Mouse (Mus musculus) spleen, postnatal 14 days (tissue): ENCODE results near the gene Frmd4b.

Experiments used
- DNase-seq, 2 experiments: peaks; one replicate each; pipeline ENCODE4 v3.0.0; 2021 to 2022; ENCODE audit warnings: low spot score in 2 of 2

Frmd4b gene

DNA sequence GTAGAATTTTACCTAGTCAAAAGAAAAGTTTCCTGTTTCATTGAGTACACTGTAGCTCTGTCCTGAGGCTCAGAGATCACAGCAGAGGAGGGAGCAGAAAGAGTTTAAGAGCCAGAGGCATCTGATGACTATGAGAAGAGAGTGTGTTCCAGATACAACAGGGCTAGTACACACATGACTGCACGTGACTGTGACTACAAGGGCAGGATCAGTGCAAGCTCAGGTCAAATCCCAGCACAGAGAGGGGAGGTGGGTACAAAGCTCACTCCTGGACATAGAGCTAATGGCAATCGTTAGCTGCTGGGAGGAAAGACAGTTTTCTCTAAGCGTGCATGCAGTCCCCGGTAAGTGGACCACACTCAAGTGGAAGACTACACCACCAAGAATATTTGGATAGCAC is 37.6 kb downstream of the Frmd4b start:
- DNase-seq: no peak

DNA sequence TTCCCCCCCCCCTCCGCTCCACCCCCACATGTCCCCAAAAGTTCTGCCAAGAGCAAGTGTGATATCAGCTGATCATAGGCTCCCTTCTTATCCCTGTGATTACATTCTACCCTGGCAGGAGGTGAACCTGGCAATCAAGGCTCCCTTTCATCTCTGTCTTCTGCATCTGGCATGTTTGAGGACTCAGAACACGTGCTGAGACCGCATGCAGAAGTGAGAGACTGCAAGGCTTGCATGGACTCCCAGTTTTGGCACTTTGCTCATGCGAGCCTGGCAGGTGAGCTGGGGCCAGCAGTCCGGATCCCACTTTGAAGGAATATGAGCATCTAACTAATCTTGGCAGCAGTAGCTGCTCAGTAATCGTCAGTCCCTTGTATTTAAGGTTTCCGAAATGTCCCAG is 39.1 kb downstream of the Frmd4b start:
- DNase-seq: no peak

DNA sequence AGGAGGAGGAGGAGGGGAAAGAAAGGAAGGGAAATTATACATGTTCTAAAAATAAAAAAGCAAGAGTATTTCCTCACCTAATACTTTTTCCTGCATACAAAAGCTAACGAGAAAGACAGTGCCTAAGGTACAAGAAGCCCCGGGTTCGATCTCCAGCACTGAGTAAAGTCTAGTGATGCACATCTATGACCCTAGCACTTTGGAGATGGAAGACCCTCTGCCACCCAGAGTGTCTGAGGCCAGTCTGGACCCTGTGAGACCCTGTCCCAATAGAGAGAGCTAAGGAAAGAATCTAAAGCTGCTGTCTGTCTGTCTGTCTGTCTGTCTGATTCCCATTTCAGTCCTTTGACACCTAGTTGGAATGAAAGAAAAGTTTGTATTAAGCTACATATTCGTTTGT is 40.0 kb downstream of the Frmd4b start:
- DNase-seq: no peak

DNA sequence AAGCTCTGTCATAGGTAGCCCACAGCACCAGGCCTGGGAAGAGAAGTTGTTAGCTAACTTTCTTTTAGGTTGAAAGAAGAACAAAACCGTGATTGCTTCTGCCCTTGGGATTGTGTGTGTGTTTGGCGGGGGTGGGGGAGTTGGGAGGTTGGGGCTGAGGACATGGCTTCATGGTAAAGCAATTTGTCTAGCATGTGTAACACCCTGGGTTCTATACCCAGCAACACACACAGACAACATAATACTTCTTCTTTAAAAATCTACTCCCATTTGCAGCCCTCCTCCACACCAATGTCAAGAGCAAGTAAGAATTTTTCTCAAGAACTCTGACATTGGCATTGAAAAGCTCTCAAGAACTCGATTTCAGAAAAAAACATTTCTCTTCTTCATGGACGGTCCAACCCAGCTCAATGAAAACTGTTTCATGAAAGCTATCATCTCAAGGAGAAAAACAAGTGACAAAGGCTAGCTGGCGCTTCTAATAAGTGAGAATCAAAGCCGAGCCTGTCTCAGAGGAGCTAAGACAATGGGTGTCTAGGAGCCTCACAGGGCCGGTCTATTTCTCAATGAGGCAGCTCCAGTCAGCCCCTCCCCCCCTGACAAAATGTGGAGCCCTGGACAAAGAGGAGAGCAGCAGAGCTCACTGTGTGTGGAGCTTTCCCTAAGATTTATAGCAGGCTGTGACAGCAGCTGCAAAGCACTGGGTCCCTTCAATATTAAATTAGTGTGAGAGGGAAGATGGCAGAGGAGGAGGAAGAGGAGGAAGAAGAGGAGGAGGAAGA is 40.6 kb downstream of the Frmd4b start:
- no peak for DNase-seq

DNA sequence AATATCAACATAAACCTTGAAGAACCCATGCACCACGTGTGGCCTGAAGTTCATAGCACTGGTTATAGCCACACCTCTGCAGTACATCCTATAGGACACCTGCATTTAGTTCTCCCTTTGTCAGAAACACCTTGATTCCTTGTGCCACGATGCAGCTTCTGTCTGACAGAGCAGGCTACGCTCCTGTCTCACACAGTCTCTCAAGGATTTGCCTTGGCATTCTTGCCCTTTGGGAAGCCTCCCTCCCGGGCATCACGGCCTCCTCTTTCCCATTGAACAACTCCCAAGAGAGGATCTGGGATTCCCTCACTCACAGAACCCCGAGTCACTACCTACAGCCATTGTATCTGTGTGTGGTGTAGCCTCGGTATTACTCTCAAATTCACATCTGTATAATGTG is 41.2 kb downstream of the Frmd4b start:
- DNase-seq: no peak

DNA sequence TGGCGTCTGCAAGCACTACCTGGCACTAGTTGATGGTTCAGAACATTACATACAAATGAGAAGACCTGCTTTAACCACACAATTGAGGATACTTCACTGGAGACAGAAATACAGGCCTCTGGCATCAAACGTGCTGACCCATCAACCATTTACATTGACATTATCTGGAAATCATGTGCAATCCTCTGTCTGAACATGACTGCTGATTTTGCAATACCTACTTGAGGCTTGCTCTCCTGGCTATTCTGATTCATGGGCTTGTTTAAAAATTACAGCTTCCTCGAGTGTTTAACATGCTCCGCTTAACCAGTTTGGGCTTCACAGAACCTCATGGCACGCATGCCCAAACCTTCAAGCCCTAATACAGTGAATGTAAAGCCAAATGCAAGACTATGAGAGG is 42.4 kb downstream of the Frmd4b start:
- no peak for DNase-seq

DNA sequence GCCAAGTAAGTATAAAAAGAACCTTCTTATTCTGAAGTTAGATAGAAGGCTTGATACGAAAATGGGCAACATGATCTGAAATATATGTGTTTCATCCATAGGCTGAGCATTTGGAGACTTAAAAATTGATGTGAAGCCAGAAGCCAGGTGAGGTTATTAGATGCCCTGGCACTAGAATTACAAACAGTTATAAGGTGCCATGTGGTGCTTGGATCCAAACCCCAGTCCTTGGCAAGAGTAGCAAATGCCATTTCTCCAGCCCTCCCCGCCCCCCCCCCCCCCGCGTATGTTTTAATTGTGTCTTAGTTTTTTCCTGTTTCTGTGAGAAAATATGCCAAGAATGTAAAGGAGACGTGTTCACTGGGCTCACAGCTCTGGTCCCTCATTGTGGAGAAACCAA is 45.1 kb downstream of the Frmd4b start:
- DNase-seq: no peak

DNA sequence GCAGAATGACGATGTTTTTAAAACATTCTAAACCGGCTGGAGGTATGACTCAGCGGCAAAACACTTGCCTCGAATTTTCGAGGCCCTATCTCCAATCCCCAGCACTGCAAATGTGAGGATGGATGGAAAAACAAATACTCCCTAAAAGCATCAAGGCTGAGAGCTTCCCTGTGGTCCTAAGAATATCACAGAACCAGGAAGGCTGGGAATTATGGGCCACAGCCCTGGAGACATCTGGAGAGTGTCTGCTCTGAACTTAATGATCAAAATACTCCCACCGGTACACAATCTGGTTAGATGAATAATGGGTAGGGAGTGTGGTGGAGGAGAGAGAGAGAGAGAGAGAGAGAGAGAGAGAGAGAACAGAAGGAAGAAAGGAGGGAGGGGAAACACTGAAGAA is 48.8 kb downstream of the Frmd4b start:
- DNase-seq: no peak

DNA sequence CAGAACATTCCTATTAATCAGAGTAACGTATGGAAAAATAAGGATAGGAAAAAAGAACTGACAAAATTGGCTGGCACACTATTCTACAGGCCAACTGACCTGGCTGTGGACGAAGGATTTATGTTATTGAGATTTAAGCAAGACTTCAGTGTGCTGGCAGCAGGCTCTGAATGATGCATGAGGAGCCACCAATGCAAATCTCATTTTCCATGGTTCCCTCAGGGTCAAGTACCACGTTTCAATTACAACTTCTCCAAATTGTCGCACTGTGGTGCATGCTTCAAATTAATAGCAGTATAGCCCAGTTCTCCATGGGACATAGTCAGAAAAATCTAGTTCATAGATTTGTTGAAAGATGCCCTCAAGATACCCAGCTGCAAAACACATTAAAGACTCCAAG is 50.6 kb downstream of the Frmd4b start:
- DNase-seq: no peak

DNA sequence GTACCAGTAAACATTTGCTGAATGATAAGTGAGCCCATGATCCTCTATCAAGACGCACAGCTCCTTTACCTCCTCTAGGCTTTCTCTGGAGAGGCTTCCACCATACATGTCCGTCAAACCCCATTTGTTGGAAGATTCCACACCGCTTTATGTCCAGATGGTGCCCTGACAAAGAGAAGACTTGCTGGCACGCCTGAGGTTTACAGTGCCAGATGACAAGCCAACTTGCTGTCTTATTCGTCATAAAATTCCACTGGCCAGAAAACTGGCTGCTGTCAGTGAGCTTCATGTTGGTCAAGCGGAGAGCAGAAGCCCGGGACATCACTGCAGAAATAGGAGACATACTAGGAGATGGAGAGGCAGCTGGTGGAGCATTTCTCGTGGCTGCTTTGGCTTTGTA is 60.2 kb downstream of the Frmd4b start:
- DNase-seq: no peak

DNA sequence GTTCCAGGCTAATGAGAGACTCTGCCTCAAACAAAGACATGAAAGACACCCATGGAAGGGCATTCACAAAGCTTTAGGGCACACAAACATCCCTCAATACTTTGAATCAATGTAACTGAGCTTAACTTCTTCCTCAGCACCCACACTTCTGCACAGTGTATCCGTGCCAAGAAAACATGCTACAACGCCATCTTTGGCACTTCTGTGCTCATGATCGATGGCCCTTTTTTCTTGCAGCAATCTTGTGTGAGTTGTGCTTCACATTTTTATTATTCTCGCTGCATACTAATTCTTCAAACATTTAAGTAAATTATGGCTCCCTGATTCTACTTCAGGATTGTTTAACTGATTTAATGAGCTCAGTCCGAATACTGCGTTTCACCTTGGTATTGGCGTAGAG is 61.7 kb downstream of the Frmd4b start:
- no peak for DNase-seq

DNA sequence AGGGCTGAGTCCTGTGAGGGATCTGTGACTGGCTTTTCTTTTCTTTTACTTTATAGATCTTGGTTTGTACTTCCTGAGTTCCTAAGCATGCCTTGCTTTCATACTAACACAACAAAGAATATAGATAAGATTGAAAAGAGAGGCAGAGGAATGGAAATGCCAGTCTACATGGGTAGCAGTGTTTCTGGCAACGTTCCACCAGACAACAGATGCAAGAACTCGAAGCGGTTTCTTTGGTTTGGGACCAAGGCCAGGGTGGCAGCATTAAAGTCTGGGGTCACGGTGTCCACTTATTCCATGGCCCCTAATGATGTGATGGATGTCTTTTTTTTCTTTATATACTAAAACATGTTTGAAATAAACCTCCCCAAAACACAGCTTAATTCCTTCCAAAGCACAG is 63.9 kb downstream of the Frmd4b start:
- DNase-seq: no peak

DNA sequence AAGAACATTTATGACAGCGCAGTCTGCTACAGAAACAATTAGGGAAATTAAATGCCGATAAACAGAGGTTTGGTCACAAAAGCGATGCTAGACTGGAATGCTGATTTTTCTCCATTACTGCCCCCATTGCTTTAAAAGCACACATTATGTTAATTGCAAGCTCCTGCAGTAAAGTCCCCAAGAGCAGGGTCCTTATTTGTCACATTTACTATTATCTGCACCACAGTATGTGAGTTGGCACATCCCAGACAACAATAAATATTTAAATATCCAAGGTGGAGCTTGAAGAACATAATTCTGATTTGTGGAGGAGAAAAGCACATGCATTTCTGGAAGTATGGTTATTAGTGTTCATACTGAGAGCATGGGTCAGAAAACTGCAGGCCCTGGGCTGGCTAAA is 64.8 kb downstream of the Frmd4b start:
- no peak for DNase-seq

DNA sequence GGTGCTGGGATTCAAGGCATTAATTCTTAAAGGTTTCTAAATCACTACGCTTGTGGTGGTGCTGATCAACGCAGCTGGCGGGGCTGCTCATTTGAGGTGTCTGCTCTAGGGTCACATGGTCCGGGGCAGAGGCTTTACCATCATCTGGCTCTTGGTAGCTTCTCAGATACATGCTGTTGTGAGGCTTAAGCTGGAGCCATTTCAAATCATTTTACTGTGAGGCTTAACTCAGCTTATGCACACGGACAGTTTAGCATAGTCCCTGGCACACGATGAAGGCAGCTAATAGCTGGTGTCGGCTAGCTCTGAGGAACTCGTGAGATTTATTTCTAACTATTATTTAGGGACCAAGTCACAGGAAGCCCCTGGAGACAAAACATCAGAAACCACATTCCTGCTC is 65.5 kb downstream of the Frmd4b start:
- DNase-seq: no peak

DNA sequence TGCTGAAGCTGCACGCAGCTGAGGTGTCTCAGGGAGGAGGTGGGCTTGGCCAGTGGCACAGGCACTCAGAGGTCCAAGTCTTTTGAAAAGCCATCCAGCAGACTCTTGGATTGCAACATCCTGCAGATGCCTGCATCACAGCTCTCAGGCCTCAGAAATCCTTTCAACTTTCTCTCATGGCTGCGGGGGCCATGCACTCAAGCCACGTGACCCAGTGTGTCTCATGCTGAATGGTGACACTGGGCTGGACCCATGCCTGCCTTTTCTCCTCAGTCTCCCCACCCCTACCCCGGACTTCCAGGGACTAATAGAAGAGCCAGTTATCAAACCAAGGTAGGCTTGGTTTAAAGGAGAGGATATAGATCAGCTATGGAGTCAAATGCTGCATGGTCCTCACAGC is 66.2 kb downstream of the Frmd4b start:
- DNase-seq: no peak

DNA sequence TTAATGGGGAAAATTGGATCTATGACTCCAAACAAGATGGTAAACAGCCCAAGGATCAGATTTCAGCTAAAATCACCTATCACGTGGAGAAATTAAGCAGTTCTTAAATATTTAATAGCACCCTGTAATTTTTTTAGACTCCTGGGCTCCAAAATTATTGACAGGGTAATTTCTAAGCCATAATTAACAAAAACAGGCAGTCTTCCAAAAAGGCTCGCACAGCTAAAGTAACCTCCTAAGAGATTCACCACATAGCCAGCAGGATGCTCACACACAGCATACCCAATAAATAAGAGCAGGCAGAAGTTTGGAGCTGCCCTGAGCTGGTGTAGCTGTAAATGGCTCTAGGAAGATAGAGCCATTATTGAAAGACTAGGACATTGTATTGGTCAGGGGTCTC is 76.9 kb downstream of the Frmd4b start:
- DNase-seq: no peak

DNA sequence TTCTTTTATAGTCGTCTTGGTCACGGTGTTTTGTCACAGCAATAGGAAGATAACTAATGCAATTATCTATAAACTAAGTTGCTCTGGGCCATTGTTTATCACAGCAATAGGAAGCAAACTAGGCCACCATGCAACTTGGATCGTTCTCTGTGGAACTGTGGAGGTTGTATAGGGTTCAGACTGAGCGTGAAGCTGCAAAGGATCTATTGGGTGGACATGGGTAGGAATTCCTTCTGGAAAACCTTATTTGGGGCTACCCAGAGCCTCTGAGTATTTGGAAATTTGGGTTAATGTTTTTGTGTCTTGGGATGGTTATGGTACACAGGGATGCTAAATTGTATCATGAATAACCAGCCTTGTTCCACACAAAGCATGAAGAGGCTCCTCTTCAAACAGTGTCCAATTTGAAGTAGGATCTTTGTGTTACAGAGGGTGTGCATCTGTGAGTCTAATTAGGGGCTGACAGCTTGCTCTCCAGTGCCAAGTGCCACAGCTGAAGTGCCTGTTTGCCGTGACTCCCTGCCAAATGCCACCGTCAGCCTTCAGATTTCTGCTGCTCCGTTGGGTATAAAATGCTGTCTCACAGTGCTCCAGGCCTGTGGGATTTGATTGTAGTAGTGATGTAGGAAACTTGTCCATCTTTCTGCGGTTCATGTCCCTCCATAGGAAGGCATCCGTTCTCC is 81.4 kb downstream of the Frmd4b start:
- DNase-seq: no peak

DNA sequence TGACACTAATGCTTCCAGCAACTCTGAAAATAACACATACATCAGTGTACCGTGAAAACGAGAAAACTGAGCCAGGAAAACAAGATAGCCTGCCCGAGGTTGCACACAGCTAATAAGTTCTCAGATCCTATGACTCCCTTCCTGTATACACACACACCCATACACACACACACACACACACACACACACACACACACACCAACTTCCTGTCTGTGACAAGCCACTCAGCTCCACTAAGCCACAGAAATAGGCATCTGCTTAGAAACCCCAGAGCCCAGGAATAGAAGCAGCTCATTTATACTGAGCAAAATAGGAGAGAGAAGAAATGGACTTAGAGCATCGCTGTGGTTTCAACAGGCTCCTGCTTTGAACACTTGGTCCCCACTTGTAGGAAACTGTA is 86.3 kb downstream of the Frmd4b start:
- DNase-seq: no peak

DNA sequence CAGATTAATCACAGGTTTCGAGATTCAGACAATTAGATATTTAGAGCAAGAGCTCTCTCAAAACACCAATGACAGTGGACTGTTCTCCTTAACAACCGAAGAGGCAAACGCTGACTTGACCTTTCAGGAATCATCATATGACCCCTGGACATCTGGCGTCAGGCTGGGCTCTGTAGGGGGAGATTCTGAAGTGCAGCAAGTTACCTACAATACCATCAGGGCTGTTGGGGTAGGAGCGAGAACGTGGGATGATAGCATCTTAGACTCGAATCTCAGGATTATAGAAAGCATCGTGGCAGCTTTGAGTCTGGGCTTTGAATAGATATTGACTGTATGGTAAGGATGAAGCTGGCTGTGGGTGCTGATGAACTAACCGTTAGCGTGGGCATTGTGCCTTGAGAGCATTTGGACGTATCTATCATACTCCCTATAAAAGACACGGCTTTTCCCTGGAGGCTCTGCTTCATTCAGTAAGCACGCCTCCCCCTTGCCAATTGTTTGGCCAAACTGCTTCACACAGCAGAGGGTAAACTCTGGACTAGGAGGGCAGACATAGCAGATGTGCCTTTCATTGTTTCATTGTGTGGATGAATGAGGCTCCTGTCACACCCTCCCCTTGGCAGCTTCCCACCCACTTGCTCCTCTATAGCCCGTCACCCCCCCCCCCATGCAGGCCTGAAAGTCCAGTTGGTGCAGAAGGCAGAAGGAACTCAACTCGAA is 88.2 kb downstream of the Frmd4b start:
- DNase-seq: no peak

DNA sequence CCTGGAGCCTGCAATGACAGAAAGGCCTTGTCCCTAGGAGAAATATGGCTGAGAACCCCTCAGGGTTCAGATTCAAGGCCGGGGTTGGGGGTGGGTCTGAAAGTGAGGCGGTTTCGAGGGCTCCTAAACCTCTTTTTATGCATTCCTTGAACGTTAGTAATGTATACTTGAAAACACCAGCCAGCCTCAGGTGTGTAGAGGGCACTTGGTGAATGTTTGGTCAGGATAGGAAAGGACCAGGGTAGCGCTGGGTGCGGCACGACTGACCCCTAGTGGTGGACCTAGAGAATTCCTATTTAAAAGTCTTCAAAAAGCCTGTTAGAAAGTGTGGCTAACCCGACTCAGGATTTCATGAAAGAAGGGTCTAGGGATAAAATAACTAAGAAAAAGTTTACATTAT is 91.2 kb downstream of the Frmd4b start:
- DNase-seq: peak in 1 of 2 experiments; percentile 14

DNA sequence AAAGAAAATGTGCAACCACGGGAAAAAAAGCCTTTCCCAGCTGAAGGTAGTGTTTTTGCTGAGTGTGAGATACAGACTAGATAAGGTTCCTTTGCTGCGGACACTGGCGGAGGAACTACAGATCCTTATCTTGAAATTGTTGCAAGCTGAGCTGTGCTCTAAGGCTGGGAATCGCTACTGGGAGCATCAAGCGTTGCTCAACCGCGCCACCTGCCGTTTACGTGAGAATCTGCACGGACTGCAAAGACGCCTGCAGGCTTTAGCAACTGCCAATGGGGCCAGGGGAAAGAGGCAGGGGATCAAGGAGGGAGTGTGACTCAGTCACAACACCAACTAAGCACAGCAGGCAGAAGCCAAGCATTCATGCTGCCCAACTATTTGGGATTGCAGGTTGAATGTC is 94.2 kb downstream of the Frmd4b start:
- peak; percentile 38 to 60 for DNase-seq

DNA sequence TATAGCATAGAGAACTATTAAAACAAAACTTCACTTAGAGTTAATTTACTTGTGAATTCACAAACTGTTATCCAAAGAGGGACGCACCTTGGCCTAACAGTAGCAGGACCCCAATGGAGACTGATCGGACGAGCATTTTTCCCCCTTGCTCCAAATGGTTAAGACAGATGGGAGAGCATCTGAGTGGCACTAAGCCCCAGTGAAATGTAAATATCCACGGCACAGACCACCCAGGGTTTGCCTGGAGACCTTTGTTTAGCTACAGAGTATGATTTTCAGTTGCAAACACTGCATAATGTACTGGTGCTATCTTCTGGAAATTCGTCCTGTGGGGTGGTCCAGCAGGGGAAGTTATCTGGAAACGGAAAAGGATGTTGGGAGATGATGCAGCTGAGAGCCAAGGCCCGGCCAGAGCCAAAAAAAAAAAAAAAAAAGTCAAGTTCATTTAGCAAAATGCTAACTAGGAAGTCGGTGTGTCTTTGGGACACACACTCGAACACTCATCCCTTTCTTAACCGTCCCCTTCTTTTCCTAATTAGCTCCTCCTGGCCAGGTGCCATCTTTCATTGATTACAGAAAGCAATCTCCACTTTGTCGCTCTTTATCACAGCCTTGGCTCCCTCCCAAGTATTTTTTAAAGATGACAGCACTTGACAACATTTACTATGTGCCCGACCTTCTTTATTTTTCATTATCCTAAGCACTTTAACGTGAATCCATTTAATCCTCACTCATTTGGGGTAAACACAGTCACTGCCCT is 95.9 kb downstream of the Frmd4b start:
- no peak for DNase-seq
